Comparison of ENCODE assay signal across 13 mouse cellular contexts in the genomic region with DNA sequence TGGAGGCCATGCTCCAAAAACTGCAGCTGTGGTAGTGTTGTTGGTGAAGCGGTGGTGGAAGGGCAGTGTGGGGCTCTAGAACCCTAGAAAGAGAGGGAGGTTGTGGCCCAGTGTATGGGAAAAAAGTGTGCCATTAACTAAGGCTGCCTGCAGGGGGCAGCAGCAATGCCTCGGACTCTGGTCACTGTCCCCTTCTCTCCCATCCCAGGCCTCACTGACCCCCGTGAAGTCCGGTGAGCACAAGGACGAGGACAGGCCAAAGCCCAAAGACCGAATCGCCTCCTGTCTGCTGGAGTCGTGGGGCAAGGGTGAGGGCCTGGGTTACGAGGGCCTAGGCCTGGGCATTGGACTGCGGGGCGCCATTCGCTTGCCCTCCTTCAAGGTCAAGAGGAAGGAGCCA. TPM values are rescaled to one million over a fixed set of nuclear protein-coding genes. Genes with fewer than 3 reads are reported as not detected.
DNase-seq lines count a peak whose midpoint lies in the region; ATAC-seq and TF ChIP-seq lines count a peak whose summit lies in the region.
"Had no signal": no experiment of that assay in that cellular context is flagged by ENCODE, and none has a peak within 500 bp of the region (broad histone marks: within the 10 kb centered on the region; RNA-seq: fewer than 3 reads in every experiment).

No protein-coding gene starts in this region.

- ATAC-seq in common myeloid progenitor, adult 5-6 weeks (replicated peaks; ENCODE audit: low read depth, poor library complexity, severe bottlenecking): 0 out of 2 replicates have a peak, but pooled peaks have one; percentile 13
- no peak for ATAC-seq in CD4-positive, CD25-positive, alpha-beta regulatory T cell, adult 4 months

- no peak overlapping the region for H3K27ac ChIP-seq in layer of hippocampus, adult 2 months
- no peak overlapping the region for H3K27ac ChIP-seq in CH12.LX (ENCODE audit: insufficient read depth, low read depth)
- H3K27ac ChIP-seq: limb, embryonic 12.5 days; midbrain, embryonic 12.5 days; stomach, embryonic 15.5 days had no signal

- in situ Hi-C loops in CH12.LX (cut with MboI; ENCODE audit: low pct_ligation_motif_present, low pct_unique_long_range_greater_than_20kb, low sequenced_read_pairs): no loop called here

- peaks cover 6% of the 10 kb centered on the region for H3K79me2 ChIP-seq in CH12.LX (replicated peaks; ENCODE audit: control insufficient read depth, extremely low read depth, insufficient read depth, poor library complexity, severe bottlenecking)

- TF ChIP-seq EP300 in CH12.LX (IDR thresholded peaks at IDR 0.05; ENCODE audit: low read length): no peak

- peaks cover 80 to 91% of the 10 kb centered on the region in 2 experiments for H3K36me3 ChIP-seq in CH12.LX (replicated peaks in 1 of 2; ENCODE audit: control insufficient read depth in 1 of 2, insufficient read depth in 1 of 2, low read length in 1 of 2)

- DNase-seq in cerebellum, postnatal 14 days: peak; percentile 39 to 47
- DNase-seq in cerebellum, postnatal 4 days (ENCODE audit: low spot score in 2 of 2): no peak
- DNase-seq in layer of hippocampus, adult 2 months (ENCODE audit: low spot score in 2 of 2): no peak
- no peak for DNase-seq in layer of hippocampus, adult 11-12 months (ENCODE audit: low spot score)
- DNase-seq in CH12.LX (ENCODE audit: extremely low read depth): no peak
- no peak for DNase-seq in gastrocnemius, postnatal 4 days (ENCODE audit: low spot score in 2 of 2)

- no peak; the same call in 1 of the 2 replicates for TF ChIP-seq RAD21 in CH12.LX (IDR thresholded peaks at IDR 0.05; ENCODE audit: low read depth, low read length)

- H3K9me3 ChIP-seq in CH12.LX (replicated peaks; ENCODE audit: low read length): no peaks in the 10 kb centered on the region
- H3K9me3 ChIP-seq: limb, embryonic 12.5 days; midbrain, embryonic 12.5 days; stomach, embryonic 15.5 days had no signal

- TF ChIP-seq CTCF in layer of hippocampus, adult 2 months (conservative IDR thresholded peaks at IDR 0.05): peak; percentile 74
- peak; percentile 33 to 60; a peak in 3 of 4 replicates for TF ChIP-seq CTCF in CH12.LX (conservative IDR thresholded peaks at IDR 0.05 in 1 of 2, IDR thresholded peaks at IDR 0.05 in 1 of 2; ENCODE audit: low read depth in 2 of 2, low read length in 2 of 2)

- H3K4me2 ChIP-seq in CH12.LX (ENCODE audit: insufficient read depth, low read depth, poor library complexity, severe bottlenecking): no peak overlapping the region
- H3K4me2 ChIP-seq: limb, embryonic 12.5 days; midbrain, embryonic 12.5 days; stomach, embryonic 15.5 days had no signal

- H3K4me3 ChIP-seq in layer of hippocampus, adult 2 months: no peak overlapping the region
- no peak overlapping the region for H3K4me3 ChIP-seq in CH12.LX (replicated peaks in 1 of 3; ENCODE audit: low read depth in 2 of 3, low read length in 2 of 3, poor library complexity in 1 of 3)
- H3K4me3 ChIP-seq: limb, embryonic 12.5 days; midbrain, embryonic 12.5 days; stomach, embryonic 15.5 days had no signal

- TF ChIP-seq POLR2A in CH12.LX (IDR thresholded peaks at IDR 0.05; ENCODE audit: low read depth, low read length): no peak

- H3K9ac ChIP-seq in CH12.LX (ENCODE audit: insufficient read depth, low read depth): no peak overlapping the region
- H3K9ac ChIP-seq: limb, embryonic 12.5 days; midbrain, embryonic 12.5 days; stomach, embryonic 15.5 days had no signal

- no peaks in the 10 kb centered on the region for H3K27me3 ChIP-seq in CH12.LX (replicated peaks)
- H3K27me3 ChIP-seq: limb, embryonic 12.5 days; midbrain, embryonic 12.5 days; stomach, embryonic 15.5 days had no signal

- dilution Hi-C loops in CH12.LX (cut with MboI; ENCODE audit: extremely low pct_ligation_motif_present, extremely low pct_unique_long_range_greater_than_20kb, low sequenced_read_pairs): no loop called here

- peaks cover 5 to 13% of the 10 kb centered on the region in 2 experiments for H3K4me1 ChIP-seq in CH12.LX (ENCODE audit: control insufficient read depth in 1 of 2, insufficient read depth in 2 of 2)
- H3K4me1 ChIP-seq: midbrain, embryonic 12.5 days had no signal

TF ChIP-seq in CH12.LX, 34 proteins besides CTCF, POLR2A, EP300 and RAD21:
- TF ChIP-seq TCF12 (IDR thresholded peaks at IDR 0.05; ENCODE audit: low read depth, low read length) (no peak), MYC (IDR thresholded peaks at IDR 0.05; ENCODE audit: low read depth, low read length) (no peak), CHD1 (IDR thresholded peaks at IDR 0.05; ENCODE audit: low read depth, low read length) (no peak), ZMIZ1 (IDR thresholded peaks at IDR 0.05; ENCODE audit: low read depth, low read length) (no peak), MAX (IDR thresholded peaks at IDR 0.05; ENCODE audit: low read length) (no peak), MAZ (IDR thresholded peaks at IDR 0.05; ENCODE audit: low read depth, low read length) (no peak), E2F4 (IDR thresholded peaks at IDR 0.05; ENCODE audit: insufficient replicate concordance, low read depth, low read length) (no peak), UBTF (IDR thresholded peaks at IDR 0.05; ENCODE audit: low read depth, low read length) (no peak), SMC3 (IDR thresholded peaks at IDR 0.05; ENCODE audit: low read depth, low read length) (peak; percentile 14; the same call in 1 of the 2 replicates)

RNA-seq across cellular contexts. Expression of gene Psmd9, which starts 12.4 kb away (rescaled TPM):
- total RNA-seq in layer of hippocampus, adult 2 months (2021): 10 to 100 TPM; 27.8 to 30.4 TPM
- 35.5 and 37.9 TPM in 2 replicates for total RNA-seq in CH12.LX (2012; rRNA removed)
- 28.6 and 30.8 TPM in 2 replicates for total RNA-seq in CH12.LX (2014; rRNA removed)
- 38.0 and 46.2 TPM in 2 replicates for polyA plus RNA-seq in CH12.LX (2012; ENCODE audit: insufficient read length, low read depth)
- 27.1 and 44.4 TPM in 2 replicates for total RNA-seq in common myeloid progenitor, adult 5-6 weeks (2017)
- 10 to 100 TPM; 36.5 to 41.5 TPM for polyA plus RNA-seq in CD4-positive, CD25-positive, alpha-beta regulatory T cell, adult 4 months (2017; shearing (Covaris generic))
- total RNA-seq in gastrocnemius, postnatal 4 days (2021): 10 to 100 TPM; 28.3 to 32.2 TPM

RNA-seq across cellular contexts. Expression of gene Setd1b, which starts 14.8 kb away (rescaled TPM):
- 10 to 100 TPM; 31.2 to 39.4 TPM for total RNA-seq in layer of hippocampus, adult 2 months (2021)
- 2.3 and 2.6 TPM in 2 replicates for total RNA-seq in CH12.LX (2012; rRNA removed)
- 0.50 and 0.70 TPM in 2 replicates for total RNA-seq in CH12.LX (2014; rRNA removed)
- 8.0 and 9.1 TPM in 2 replicates for polyA plus RNA-seq in CH12.LX (2012; ENCODE audit: insufficient read length, low read depth)
- 6.3 and 7.7 TPM in 2 replicates for total RNA-seq in common myeloid progenitor, adult 5-6 weeks (2017)
- polyA plus RNA-seq in CD4-positive, CD25-positive, alpha-beta regulatory T cell, adult 4 months (2017; shearing (Covaris generic)): 10 to 100 TPM; 17.1 to 20.8 TPM
- 10 to 100 TPM; 21.0 to 21.4 TPM for total RNA-seq in gastrocnemius, postnatal 4 days (2021)

RNA-seq across cellular contexts. Expression of gene Rhof, which starts 24.3 kb away (rescaled TPM):
- total RNA-seq in layer of hippocampus, adult 2 months (2021): 10 to 100 TPM; 43.3 to 46.3 TPM
- total RNA-seq in CH12.LX (2012; rRNA removed): 46.5 and 56.9 TPM in 2 replicates
- 32.6 and 33.6 TPM in 2 replicates for total RNA-seq in CH12.LX (2014; rRNA removed)
- 38.2 and 45.4 TPM in 2 replicates for polyA plus RNA-seq in CH12.LX (2012; ENCODE audit: insufficient read length, low read depth)
- total RNA-seq in common myeloid progenitor, adult 5-6 weeks (2017): 3.4 TPM in 2 replicates
- 100 to 1,000 TPM in 1 of 2 experiments, 10 to 100 TPM in 1; 80.6 to 101 TPM for polyA plus RNA-seq in CD4-positive, CD25-positive, alpha-beta regulatory T cell, adult 4 months (2017; shearing (Covaris generic))
- under 1 TPM; 0.91 to 0.93 TPM for total RNA-seq in gastrocnemius, postnatal 4 days (2021)

RNA-seq across cellular contexts. Expression of gene Hpd, which starts 25.8 kb away (rescaled TPM):
- total RNA-seq in layer of hippocampus, adult 2 months (2021): not detected
- not detected in 2 replicates for total RNA-seq in CH12.LX (2012; rRNA removed)
- total RNA-seq in CH12.LX (2014; rRNA removed): 0.20 TPM in 1 of 2 replicates, not detected in the other
- polyA plus RNA-seq in CH12.LX (2012; ENCODE audit: insufficient read length, low read depth): not detected in 2 replicates
- total RNA-seq in common myeloid progenitor, adult 5-6 weeks (2017): not detected in 2 replicates
- polyA plus RNA-seq in CD4-positive, CD25-positive, alpha-beta regulatory T cell, adult 4 months (2017; shearing (Covaris generic)): not detected
- 1 to 10 TPM in 1 of 2 experiments, under 1 TPM in 1; 0.42 to 2.4 TPM for total RNA-seq in gastrocnemius, postnatal 4 days (2021)
- total RNA-seq: heart, adult 8-10 months had no signal
- polyA plus RNA-seq: forebrain, embryonic 11.5 days; limb, embryonic 12.5 days; midbrain, embryonic 12.5 days had no signal

Comparison
In these comparisons a context has a peak if more than half of its experiments do, and no peak if none do; other contexts are left out.
1. DNase-seq: peak in cerebellum, postnatal 14 days (2 of 2); none in cerebellum, postnatal 4 days (0 of 2), layer of hippocampus, adult 2 months (0 of 2), layer of hippocampus, adult 11-12 months (single experiment), CH12.LX (single experiment) and gastrocnemius, postnatal 4 days (0 of 2).